Mouse (Mus musculus): ENCODE data around the gene Pgpep1.

DNA sequence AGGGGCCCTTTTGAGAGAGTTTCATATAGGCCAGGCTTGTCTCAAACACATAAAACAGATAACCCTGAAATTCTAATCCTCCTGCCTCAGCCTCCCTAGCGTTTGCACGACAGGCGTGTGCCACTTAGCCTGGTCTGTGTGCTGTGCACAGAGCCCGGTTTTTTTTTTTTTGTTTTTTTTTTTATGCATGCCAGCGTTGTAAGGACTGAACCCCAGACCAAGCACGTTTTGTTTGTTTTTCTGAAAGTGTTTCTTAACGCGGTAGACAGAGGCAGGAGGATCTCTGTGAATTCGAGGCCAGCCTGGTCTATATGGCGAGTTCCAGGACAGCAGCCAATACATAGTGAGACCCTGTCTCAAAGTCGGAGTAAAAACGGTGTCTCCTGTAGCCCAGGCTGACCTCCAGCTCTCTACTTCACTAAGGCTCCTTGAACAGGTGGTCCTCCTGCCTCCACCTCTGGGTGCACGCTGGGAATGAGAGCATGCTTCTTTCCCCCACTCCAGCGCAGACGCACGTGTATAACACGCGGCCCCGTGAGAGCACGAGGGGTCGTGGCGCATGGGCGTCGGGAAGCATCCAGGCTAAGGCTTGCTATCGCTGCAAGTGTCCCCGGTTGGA lies 51.3 kb downstream of the Pgpep1 start, which contains the start of gene Ssbp4:
- TF ChIP-seq POU5F1 (IDR thresholded peaks at IDR 0.05; ENCODE audit: borderline replicate concordance, low read length): no peak
- no peak for TF ChIP-seq CTCF (conservative IDR thresholded peaks at IDR 0.05; ENCODE audit: low read length)
- TF ChIP-seq NANOG (IDR thresholded peaks at IDR 0.05; ENCODE audit: borderline replicate concordance, low read length): no peak
